Mouse (Mus musculus) kidney, adult 11 months (tissue): ENCODE results near the gene F10.

ENCODE experiments used
- DNase-seq: peaks from one replicate; pipeline ENCODE4 v3.0.0; 2022

The F10 gene

DNA sequence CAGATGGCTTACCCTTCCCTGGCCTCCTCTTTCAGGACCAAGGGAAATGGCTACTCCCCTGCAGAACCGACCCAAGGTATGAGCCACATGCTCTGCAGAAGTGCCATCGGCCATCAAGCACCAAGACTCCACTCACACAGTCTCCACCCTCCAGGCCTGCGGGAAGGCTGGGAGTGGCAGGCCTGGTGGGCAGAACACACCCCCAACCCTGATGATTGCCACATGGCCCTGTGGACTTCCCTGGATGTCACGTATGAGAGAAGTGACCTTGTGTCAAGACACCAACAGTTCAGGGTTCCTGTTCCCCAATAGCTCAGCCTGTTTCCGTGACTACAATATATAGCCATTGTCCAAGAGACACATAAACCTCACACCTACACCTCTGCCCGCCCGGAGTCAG, at the start of gene F10:
Gene F10 (plus strand): TSS at position 294 of the 400 bp plus-strand sequence.
- no peak for DNase-seq

DNA sequence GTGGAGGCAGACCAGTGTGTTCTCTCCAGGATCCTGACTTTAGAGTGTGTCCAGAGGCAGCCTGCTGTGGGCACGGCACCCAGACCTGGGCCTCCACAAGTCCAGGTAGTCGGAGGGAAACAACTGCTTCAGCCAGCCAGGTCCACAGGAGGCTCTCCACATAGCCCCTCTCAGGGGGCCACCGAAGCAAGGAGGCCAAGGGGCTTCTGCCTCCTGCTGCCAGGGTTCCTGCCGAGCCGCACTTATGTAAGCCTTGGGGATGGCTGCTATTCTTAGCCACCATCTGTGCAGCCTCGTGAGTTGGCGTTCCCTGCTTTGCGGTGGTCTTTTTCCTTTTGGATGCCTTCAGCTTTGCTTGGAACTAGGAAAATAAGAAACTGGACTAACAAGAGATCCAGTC, 49.5 kb upstream of the F10 start:
- no peak for DNase-seq

DNA sequence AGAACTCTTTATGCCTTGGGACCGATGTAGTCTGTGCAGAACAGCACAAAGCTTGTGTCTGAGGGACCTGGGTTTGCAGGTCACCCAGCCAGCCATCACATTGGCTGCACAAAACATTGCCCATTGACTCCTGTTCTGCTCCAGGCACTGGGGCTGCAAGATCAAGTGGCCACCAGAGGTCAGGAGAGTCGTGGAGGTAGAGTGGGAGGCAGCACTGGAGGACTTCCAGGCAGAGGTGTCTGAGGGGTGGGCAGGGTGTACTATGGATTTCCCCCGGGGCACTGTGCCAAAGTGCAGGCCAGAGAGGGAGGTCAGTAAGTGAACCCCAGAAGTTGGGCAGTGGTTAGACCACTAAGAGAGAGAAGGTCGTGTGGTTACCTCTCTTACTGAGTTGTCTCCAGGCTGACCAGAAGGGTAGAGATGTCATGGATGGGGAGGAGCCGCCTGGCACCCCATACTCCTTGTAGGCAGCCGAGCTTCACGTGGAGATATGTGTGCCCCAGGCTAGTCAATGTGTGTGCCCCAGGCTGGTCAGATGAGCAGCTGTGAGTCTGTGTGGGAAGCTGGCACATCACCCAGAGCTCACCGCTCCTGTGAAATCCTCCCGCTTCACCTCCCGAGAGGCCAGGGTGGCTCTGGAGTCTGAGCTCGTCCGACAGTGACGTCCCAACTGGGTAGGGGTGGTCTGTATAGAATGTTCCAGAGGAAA, 48.2 kb upstream of the F10 start:
- DNase-seq, result no peak

DNA sequence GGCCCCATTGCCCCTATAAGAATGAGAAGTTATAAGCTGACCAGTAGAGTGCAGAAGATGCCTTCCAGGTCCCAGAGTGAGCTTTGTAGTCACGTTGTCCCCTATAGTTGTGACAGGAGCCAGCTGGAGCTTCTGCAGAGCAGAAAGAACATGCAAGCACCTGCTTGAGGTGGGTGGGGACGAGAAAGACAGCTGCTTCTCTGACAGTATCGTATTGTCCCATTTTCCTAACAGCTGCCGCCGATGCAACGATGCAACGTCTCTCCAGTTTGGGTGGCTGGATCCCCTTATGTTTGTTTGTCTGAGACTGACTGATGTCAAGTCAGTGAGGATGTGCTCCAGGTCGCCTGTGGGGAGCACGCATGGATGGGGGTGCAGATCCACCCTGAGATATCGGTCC, 45.7 kb upstream of the F10 start:
- no peak for DNase-seq

DNA sequence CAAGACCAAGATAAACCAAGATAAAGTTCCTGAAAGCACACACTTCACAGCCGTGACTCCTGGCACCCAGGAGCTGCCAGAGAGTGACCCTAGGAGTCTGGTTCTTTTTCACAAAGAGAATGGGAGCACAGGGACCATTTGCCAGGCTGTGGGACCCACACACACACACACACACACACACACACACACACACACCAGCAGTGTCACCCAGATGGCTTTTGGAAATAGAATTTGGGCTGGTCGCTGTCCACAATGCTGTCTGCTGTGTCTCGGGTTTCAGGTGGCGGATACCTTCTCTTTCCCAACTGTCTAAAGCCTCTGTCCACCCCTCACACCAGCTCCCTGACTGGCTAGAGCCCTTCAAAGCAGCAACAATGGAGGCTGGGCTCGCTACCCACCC, 42.6 kb upstream of the F10 start:
- DNase-seq, result no peak

DNA sequence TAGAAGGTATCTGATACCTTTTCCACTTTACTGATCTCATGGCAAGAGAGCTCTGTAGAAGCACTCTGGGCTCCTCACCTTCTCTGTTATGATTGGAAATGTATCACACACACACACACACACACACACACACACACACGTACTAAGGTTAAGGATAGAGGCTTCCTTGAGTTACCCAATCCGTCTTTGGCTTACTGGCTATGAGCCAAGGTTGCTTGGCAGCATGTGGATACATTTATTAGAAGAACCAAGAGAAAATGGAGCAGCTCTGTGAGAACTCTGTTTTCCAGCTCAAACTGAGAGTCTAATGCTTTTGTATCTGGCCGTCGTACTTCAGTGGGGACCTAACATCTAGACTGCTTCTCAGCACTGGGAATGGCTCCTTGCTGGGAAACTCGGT, 41.6 kb upstream of the F10 start:
- DNase-seq, result no peak

DNA sequence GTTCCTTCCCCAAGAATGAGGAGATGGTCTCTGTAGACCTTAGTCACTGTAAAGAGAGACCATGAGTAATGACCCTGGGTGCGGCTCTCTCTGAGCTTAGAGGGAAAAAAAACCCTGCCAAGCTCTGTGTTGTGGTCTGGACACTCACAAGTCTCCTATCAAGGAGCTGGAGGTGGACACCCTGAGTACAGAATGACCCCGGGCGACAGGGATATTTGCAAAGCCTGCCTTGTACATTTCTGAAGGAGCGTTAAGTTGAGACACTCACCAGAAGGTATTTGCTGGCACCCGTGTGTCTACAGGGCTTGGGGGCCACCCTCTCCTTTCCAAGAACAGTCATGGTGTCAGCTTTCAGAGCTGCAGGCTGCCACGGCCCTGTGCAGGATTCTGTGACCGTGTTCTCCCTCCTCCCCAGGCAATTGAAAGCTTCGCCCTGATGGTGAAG, 40.3 kb upstream of the F10 start:
- DNase-seq, result no peak

DNA sequence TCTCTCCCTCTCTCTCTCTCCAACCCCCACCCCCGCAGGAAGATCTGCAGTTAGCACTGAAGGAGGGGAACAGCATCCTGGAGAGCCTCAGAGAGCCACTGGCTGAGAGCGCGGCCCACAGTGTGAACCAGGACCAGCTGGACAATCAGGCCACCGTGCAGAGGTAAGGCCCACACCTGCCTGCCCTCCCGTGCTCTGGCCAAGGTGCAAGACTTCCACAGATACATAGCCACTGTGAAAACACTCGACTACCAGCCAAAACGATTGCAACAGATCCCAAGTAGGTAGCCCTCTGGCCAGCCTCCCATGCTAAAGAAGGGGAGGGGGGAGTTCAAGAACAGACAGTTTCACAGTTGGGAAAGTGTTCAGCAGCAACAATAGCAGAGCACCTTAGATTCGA, 38.8 kb upstream of the F10 start:
- no peak for DNase-seq

DNA sequence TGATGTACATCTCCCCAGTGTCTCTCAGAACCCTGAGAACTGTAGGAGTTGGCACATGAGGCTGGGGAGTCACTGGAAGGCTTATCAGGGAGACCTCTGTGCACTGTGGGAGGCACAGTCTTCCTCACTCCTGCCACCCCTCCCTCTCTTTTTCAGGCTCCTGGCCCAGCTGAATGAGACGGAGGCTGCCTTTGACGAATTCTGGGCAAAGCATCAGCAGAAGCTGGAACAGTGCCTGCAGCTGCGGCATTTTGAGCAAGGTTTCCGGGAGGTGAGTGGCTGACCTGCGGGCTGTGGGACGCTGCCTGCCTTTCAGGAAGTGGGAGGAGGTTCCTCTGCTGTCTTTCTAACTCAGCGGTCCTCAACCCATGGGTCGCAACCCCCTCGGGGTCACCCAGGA, 37.3 kb upstream of the F10 start:
- DNase-seq, result no peak

DNA sequence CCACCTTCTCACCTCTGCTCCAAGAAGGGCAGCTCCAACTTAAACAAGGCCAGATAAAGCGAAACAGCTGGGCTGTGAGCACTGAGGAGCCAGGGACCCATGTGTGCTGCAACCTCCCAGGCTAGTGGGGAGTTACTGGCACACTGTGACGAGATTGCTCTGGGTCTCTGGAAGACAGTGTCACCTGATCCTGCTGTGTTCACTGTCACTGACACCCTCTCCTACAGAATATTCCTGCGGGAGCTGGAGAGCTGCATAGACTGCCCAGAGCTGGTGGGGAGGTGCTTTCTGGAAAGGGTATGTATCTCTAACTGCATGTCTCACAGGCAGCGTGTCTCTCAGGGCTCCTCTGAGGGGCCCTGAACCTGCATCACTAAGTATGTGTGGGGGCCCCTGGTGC, 29.6 kb upstream of the F10 start:
- no peak for DNase-seq

DNA sequence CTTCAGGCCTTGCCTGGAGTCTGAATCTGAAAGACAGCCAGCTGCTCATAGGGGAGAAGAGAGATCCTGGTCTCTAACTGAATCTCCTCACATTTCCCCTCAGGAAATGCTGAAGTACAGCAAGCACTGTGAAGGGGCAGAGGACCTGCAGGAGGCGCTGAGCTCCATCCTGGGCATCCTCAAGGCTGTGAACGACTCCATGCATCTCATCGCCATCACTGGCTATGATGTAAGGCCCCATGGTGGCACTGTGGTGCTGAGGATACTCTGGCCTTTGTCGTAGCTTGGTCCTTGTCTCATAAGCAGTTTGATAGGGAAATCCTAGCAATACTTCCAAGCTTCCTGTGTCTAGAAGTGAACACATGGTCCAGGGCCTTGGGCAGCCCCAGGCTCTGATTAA, 26.8 kb upstream of the F10 start:
- DNase-seq, result no peak

DNA sequence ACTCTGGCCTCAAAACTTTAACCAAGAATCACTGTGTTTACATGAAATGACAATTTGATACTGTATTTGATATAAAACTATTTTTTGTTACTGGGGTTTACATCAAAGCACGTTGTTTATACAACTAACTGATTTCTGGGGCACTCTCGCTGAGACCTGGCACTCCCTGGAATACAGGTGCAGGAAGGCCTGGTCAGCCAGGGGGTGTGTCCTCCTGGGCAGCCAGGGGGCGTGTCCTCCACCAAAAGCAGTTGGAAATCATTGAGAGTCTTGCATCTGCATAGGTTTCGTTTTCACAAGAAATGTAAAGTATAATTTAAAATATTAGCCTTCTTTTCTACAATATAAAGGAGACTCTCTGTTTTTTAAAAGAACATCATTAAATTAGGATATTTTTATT, 17.5 kb upstream of the F10 start:
- no peak for DNase-seq

DNA sequence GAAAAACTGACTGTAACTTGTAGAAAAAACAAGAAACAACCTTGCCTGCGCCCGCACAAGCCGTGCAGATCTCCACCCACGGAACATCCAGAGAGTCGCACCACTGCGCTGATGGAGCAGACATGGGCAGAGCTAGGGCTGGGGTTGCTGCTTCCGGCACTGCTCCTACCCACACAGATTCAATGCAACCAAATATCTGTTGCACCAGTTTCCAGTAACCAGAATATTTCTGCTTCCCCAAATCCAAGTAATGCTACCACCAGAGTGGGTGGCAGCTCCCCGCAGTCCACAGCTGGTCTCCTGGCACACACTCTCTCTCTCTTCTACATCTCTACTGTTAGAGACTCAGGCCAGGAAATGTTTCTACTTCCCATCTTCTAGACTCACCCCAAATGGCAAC, 15.3 kb upstream of the F10 start:
- DNase-seq, result no peak

DNA sequence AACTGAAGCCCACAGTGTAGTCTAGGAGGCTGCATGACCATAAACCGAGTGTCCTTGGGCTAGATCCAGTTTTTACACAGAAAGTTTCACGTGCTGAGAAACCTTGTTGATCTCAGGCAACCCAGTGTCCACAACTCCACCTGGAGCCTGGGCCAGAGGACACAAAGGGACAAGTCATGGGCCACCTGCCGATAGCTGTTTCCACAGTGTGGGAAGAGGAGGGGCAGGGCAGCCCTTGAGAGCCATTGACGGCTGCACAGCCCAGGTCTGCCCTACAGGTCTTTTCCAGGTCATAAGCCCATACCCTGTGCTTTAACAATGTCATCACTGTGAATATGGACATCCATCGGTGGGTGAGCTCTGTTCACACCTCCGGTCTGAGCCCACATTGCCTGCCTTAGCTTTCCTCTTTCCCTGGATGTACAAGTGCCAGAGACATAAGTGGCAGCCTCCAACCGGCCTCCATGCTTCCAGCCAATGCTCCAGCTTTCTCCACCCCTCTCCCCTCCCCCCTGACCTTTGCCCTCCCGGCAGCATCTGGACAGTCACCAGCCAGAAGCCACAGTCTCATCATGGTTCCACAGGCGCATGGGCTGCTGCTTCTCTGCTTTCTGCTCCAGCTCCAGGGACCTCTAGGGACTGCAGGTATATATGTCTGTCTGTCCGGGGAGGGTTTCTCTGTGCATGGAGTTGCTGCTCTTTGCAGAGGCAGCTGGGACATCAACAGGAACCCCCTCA, 11.5 kb upstream of the F10 start, which contains the start of gene F7:
Gene F7 (plus strand): TSS at position 548 of the 738 bp plus-strand sequence.
- DNase-seq, result no peak

DNA sequence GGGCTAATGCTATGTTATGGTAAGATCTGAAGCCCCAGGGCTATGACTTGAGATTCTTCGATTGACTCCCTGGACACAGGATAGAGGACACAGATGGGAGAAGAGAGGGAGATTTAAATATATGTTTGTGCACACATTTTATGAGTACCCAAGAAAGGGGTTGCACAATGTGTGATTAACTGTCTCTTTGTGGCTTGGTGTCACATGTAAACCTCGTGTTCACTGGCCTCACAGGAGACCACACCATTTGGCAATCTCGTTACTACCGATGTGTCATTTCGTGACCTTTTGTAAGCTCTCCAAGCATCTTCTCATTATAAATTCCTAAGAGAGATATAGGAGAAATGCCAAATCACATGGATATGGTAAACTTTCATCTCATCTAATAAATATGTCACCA, 9.5 kb upstream of the F10 start:
- DNase-seq, result no peak

DNA sequence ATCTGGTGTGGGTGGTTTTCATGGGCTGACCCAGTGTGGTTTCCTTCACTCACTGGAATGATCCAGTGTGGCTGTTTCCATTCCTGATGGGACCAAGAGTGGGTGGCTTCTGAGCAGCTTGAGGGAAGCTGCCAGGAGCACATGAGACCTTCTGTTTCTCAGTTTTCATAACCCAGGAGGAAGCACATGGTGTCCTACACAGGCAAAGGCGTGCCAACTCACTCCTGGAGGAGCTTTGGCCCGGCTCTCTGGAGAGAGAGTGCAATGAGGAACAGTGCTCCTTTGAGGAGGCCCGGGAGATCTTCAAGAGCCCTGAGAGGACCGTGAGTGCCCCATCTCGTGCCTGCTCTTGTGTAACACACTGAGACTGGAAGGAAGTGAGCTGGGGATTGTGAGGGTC, 8.6 kb upstream of the F10 start:
- no peak for DNase-seq

DNA sequence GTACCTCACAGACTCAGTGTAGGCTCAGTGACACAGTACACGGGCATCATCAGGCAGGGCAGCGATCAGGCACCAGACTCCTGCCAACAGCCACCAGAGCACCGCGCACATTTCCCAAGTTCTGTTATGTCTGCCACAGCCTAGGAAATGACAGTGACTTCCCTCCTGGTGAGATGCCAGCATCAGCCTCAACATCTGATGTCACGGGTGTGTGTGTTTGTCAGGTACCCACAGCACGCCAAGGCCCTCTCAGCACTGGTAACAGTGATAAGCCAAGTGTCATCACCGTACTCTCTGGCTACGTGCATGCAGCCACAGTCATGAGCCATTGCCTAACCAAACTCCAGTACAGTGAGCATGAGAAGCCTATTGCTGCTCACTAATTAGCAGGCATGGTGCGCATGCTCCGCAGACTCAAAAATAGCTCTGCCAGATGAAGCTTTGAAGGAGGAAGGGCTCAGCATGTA, 729 bp upstream of the F10 start:
- DNase-seq, result no peak

DNA sequence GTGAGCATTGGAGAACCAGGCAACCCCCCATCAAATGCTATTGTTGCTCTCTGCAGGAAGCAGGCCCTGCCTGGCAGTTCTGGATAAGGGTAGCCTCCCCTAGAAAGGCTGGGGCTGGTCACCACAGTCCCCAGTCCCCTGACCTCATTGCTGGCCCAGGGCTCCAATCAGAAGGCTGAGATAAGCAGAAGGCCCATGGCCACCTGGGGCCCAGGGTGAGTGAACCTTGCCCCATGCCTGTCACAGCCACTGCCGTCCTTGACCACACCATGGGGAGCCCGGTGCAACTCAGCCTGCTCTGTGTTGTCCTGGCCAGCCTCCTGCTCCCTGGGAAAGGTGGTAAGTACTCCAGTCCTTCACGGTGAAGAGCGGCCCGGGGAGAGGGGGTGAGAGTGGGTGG, 461 bp downstream of the F10 start:
- DNase-seq, result no peak

DNA sequence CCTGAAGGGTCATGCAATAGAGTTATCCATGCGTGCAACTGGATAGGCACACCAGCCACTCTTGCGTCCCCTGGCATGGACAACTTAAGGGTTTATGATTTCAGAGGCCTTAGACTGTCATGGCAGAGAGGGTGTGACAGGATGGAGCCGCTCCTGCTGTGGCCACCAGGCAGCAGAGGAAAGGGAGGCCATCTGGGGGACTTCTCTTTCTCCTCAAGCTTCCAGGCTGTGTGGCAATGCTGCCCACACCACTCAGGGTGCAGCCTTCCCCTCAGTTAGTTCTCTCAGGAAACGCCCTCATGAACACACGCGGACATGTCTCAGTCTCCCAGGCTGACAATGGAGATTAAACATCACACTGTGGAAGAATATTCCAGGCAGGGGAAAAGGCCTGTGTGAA, 1.9 kb downstream of the F10 start:
- DNase-seq, result no peak

DNA sequence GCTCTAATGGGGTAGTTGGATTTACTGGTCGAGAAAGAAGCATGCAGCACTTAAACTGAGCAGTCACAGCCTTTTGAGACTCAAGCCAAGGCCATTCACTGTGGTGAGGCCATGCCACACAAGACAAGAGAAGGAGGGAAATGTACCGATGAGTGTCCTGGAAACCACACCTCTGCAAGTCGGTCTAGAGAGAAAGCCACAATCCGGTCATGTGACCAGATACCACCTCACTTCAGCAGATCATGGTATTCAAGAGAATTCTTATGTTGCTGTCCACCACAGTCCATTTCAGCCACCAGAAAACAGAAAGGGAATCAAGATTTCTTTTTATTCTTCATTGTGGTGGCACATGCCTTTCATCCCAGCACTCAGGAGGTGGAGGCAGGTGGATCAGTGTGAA, 4.4 kb downstream of the F10 start:
- no peak for DNase-seq

DNA sequence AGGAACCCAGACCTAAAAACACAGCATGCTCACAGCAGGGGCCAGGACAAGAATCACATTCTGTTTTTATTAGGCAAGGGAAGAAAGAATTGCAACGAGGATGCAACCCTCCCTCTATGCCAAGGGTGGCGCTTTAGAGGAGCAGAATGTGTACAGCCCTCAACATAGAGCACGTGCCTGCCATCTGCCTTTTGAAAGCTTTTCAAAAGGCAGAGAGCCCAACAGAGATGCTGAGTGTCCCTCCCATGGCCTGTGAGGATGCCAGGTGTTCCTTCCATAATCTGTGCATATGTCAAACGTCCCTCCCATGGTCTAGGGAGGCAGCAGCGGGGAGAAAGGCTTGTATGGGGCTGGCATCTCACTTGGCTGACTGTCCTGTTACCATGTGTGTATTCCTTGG, 10.5 kb downstream of the F10 start:
- DNase-seq, result no peak

DNA sequence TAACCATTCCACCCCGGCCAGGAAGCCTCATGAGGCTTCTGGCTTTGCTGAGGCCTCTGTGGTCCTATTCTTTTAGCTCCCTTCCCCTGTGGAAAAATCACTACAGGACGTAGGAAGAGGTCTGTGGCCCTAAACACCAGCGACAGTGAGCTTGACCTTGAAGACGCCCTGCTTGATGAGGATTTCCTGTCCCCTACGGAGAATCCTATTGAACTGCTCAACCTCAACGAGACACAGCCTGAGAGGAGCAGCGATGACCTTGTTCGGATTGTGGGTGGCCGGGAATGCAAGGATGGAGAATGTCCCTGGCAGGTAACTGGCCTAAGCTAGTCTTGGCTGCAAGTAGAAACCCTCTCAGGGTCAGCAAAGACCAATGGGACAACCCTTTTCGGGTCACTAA, 13.4 kb downstream of the F10 start:
- no peak for DNase-seq

DNA sequence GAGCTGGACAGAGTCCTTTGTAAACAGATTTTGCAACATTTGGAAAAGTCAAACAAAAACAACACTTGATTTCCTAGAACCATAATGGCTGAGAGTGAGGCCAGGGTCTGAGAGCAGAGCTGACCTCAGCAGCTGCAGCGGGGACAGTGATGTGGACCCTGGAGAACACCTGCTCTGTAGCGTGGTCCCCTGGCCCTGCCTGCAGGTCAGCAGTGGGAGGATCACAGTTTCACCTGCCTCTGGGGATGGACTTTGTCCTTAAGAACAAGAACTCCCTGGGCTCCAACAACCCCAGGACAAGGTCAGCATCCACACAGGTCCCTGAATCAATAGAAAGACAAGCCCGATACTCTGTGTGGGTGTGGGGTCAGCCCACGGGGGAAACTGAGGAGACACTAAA, 20.2 kb downstream of the F10 start:
- peak; percentile 50 for DNase-seq

DNA sequence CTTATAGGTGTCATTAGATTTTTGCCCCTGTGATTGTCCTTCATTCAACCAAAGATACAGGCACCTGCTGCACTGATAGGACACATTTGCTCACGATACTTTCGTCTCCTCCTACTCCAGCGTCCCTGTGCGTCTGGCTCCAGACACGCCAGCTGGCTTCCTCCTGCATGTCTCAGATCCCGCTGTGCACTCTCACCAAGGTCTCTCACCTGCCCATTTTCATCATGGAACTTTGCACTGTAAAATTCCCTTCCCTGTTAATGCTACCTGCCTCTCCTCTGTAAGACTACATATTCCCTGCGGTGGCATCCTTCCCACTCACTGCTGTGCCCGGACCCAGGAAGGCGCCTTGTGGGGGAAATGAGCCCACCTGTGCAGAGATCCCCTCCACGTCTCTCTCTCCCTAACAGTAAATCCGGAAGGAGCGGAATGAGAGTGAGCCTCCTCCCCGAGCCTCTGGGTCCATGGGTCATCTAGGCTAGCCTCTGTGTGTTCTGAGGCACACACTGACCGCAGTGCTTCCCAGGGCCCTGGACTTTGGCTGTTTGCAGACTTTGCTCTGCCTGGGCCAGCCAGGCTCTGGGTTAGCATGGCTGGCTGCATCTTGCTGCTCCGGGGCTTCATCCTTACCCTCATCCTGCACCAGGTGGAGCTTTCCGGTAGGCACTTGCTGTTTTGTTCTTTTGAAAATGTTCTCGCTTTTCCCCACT, 23.5 kb downstream of the F10 start, which contains the start of gene Proz:
Gene Proz (plus strand): TSS at position 474 of the 710 bp plus-strand sequence.
- DNase-seq, result peak; percentile 84
